Mouse (Mus musculus): ENCODE results near the gene Ncbp2. TPM values are rescaled to one million over a fixed set of nuclear protein-coding genes. Genes with fewer than 3 reads are reported as not detected.

Gene Ncbp2
- polyA plus RNA-seq, 1 experiment from 2014 or later, result 79.4 TPM

GRCm38 (mm10) chr16:32010330-32010729, 62.0 kb downstream of the Ncbp2 start:
- 88% methylated on average over 4 of the region's 4 CpGs for WGBS
- H3K4me3 ChIP-seq, result no peak overlapping the region
- H3K36me3 ChIP-seq, result peaks cover 21% of the 10 kb centered on the region
- H3K27me3 ChIP-seq (replicated peaks), result no peaks in the 10 kb centered on the region
- H3K4me2 ChIP-seq, result no peak overlapping the region
- ATAC-seq (ENCODE audit: insufficient number of reproducible peaks, low FRiP score), result no peak
- no peaks in the 10 kb centered on the region for H3K4me1 ChIP-seq (replicated peaks)
- no peak overlapping the region for H3K9ac ChIP-seq
- no peak overlapping the region for H3K27ac ChIP-seq (ENCODE audit: poor library complexity, severe bottlenecking)
- H3K9me3 ChIP-seq (replicated peaks), result no peaks in the 10 kb centered on the region

Small RNA genes within 50 kb of the gene (microRNA-seq; reads per million reads assigned to microRNA genes)
- not detected for gene Gm26269

Other genes starting within 250 kb of the Ncbp2 start
- 0.09 and 0.15 TPM in 2 replicates for gene Meltf, start 69.7 kb upstream of the Ncbp2 start, polyA plus RNA-seq (2016; fragmentation: Nextera tagmentation; extraction: Ambion mirVana)
- 0.32 and 0.52 TPM in 2 replicates for gene Pigz, start 14.7 kb upstream of the Ncbp2 start, polyA plus RNA-seq (2016; fragmentation: Nextera tagmentation; extraction: Ambion mirVana)
- gene 0610012G03Rik, start within 50 bp of the Ncbp2 start, polyA plus RNA-seq (2016; fragmentation: Nextera tagmentation; extraction: Ambion mirVana), result 90.3 and 91.4 TPM in 2 replicates
- gene Senp5, start 54.8 kb downstream of the Ncbp2 start, polyA plus RNA-seq (2016; fragmentation: Nextera tagmentation; extraction: Ambion mirVana), result 17.1 and 17.9 TPM in 2 replicates
- 34.8 and 36.2 TPM in 2 replicates for gene Pak2, start 130.8 kb downstream of the Ncbp2 start, polyA plus RNA-seq (2016; fragmentation: Nextera tagmentation; extraction: Ambion mirVana)
- 76.0 and 76.1 TPM in 2 replicates for gene Pigx, start 151.2 kb downstream of the Ncbp2 start, polyA plus RNA-seq (2016; fragmentation: Nextera tagmentation; extraction: Ambion mirVana)
- gene Cep19, start 151.3 kb downstream of the Ncbp2 start, polyA plus RNA-seq (2016; fragmentation: Nextera tagmentation; extraction: Ambion mirVana), result 20.9 and 22.7 TPM in 2 replicates
- 5.2 and 6.1 TPM in 2 replicates for gene Nrros, start 217.1 kb downstream of the Ncbp2 start, polyA plus RNA-seq (2016; fragmentation: Nextera tagmentation; extraction: Ambion mirVana)
- not detected in 2 replicates for gene Bex6, start 231.3 kb downstream of the Ncbp2 start, polyA plus RNA-seq (2016; fragmentation: Nextera tagmentation; extraction: Ambion mirVana)